Mouse (Mus musculus) intestine, embryonic 15.5 days (tissue): ENCODE measurements around the gene Tsga10ip. TPM values are rescaled to one million over a fixed set of nuclear protein-coding genes. Genes with fewer than 3 reads are reported as not detected.
"Not testable (repeated sequence)": the region's sequence is repeated elsewhere in the genome, so short reads cannot be mapped to it uniquely, and the experiment has no call there.

Experiments used
- ATAC-seq: fragments of 200-750 bp; cut with Nextera tagmentation; 2 replicates; pipeline ENCODE4 v1.8.0; 2017; ENCODE audit warnings: moderate TSS enrichment, moderate library complexity
- H3K27ac ChIP-seq: fragments of 300-500 bp; sonication (generic); 2 replicates; pipeline ENCODE4 v1.5.1; 2015; ENCODE audit warnings: mild to moderate bottlenecking, inconsistent platforms
- H3K27me3 ChIP-seq: fragments of 300-500 bp; sonication (generic); replicated peaks from 2 replicates; pipeline ENCODE4 v1.6.1; 2015; ENCODE audit warnings: inconsistent platforms
- H3K36me3 ChIP-seq: fragments of 300-500 bp; sonication (generic); 2 replicates; pipeline ENCODE4 v1.6.1; 2015; ENCODE audit warnings: inconsistent platforms
- H3K4me1 ChIP-seq: fragments of 300-500 bp; sonication (generic); replicated peaks from 2 replicates; pipeline ENCODE4 v1.6.1; 2015; ENCODE audit warnings: inconsistent platforms
- H3K4me2 ChIP-seq: fragments of 300-500 bp; sonication (generic); replicated peaks from 2 replicates; pipeline ENCODE4 v1.6.1; 2015; ENCODE audit warnings: mild to moderate bottlenecking, inconsistent platforms
- H3K4me3 ChIP-seq: fragments of 300-500 bp; sonication (generic); replicated peaks from 2 replicates; pipeline ENCODE4 v1.5.1; 2015; ENCODE audit warnings: inconsistent platforms
- H3K9ac ChIP-seq: fragments of 300-500 bp; sonication (generic); 2 replicates; pipeline ENCODE4 v1.6.1; 2015; ENCODE audit warnings: inconsistent platforms
- H3K9me3 ChIP-seq: fragments of 300-500 bp; sonication (generic); 2 replicates; pipeline ENCODE4 v1.6.1; 2016; ENCODE audit warnings: inconsistent platforms
- WGBS: fragments of 180-500 bp; shearing (Covaris S2); methylation state at CpG from one replicate; pipeline ENCODE4 v1.1.7; 2015; 5-methylcytosine and 5-hydroxymethylcytosine counted together
- polyA plus RNA-seq: library from polyadenylated mRNA; unstranded; fragments of >200 nt; fragmentation: Nextera tagmentation; extraction: Ambion mirVana; gene quantifications from 2 replicates; pipeline ENCODE4 v1.2.1, GENCODE M21; 2015

Tsga10ip gene
- polyA plus RNA-seq, 1 experiment from 2014 or later, result 4.3 TPM

DNA sequence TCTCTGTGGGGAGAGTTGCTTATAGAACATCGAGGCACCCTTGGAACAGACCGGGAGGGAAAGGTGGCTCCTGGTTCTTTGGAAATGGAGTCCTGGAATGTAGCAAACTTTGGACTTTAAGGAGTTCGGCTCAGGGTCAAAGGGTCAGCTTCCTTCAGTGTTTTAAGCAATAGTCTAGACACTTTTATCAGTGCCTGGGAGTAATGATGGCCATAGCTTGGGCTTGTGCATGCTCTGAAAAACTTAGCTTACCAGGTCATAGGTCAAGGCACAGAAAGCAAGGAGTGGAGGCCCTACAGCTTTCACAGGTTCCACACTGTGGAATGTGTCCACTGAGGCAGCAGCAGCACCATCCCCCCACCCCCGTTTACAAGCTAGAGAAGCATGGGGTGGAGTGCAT is 27.6 kb downstream of the Tsga10ip start:
- no peaks in the 10 kb centered on the region for H3K4me1 ChIP-seq

GRCm38 (mm10) chr19:5374177-5374576 is 28.1 kb downstream of the Tsga10ip start:
- Histone ChIP-seq H3K36me3 (peaks cover 46% of the 10 kb centered on the region), H3K4me2 (no peak overlapping the region), H3K4me1 (no peaks in the 10 kb centered on the region), H3K27me3 (no peaks in the 10 kb centered on the region), H3K27ac (peak overlapping the region; percentile 71), H3K9ac (no peak overlapping the region), H3K9me3 (no peaks in the 10 kb centered on the region), H3K4me3 (no peak overlapping the region)
- 80% methylated on average over 4 of the region's 4 CpGs for WGBS
- ATAC-seq, result peak; percentile 81

More for the DNA sequence above, 27.6 kb downstream of the Tsga10ip start:
- Histone ChIP-seq H3K4me3 (no peak overlapping the region), H3K4me2 (no peak overlapping the region), H3K9ac (no peak overlapping the region), H3K9me3 (no peaks in the 10 kb centered on the region), H3K27ac (peak overlapping the region; percentile 71), H3K36me3 (peaks cover 46% of the 10 kb centered on the region), H3K27me3 (no peaks in the 10 kb centered on the region)
- WGBS, result 51% methylated on average over 4 of the region's 4 CpGs
- ATAC-seq, result peak; percentile 63

DNA sequence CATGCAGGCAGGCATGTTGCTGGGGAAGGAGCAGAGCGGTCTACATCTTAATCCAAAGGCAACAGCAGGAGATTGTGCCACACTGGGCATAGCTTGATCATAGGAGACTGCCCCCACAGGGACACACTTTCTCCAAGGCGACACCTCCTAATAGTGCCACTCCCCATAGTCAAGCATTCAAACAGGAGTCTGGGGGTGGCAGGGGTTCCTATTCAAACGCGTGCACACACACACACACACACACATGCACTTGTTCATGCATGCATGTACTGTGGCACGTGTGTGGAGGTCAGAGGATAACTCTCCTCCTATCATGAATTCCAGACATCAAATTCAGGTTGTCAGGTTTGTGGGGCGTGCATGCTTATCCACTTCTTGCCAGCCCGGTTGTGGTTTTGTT is 29.6 kb downstream of the Tsga10ip start:
- Histone ChIP-seq H3K4me3 (no peak overlapping the region), H3K4me1 (peaks cover 9% of the 10 kb centered on the region), H3K36me3 (peaks cover 38% of the 10 kb centered on the region), H3K4me2 (no peak overlapping the region), H3K27ac (no peak overlapping the region), H3K9me3 (no peaks in the 10 kb centered on the region), H3K9ac (no peak overlapping the region), H3K27me3 (no peaks in the 10 kb centered on the region)
- ATAC-seq, result no peak
- WGBS, result 91% methylated on average over 7 of the region's 7 CpGs

DNA sequence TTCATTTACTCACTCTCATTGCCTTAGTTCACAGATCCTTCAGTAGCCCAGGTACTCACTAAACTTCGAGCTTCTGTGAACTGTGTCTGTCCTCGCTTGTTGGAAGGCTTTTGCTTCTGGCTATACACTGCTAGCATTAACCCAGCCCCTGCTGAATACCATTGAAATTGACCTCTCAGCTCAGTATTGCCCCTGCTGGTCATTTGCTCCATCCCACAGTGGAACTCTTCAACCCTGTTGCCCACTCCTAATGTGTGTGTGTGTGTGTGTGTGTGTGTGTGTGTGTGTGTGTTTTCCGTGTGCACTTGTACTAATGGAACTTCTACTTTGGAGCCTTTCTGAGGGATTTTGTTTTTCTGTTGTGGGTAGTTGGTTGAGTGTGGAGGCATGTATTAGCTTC is 31.4 kb downstream of the Tsga10ip start:
- 82% methylated on average over 3 of the region's 3 CpGs for WGBS
- no peaks in the 10 kb centered on the region for H3K27me3 ChIP-seq
- H3K9me3 ChIP-seq, result no peaks in the 10 kb centered on the region
- no peak overlapping the region for H3K27ac ChIP-seq
- no peak overlapping the region for H3K4me3 ChIP-seq
- H3K4me2 ChIP-seq, result no peak overlapping the region
- H3K9ac ChIP-seq, result no peak overlapping the region
- no peak for ATAC-seq
- H3K36me3 ChIP-seq, result peaks cover 38% of the 10 kb centered on the region
- peaks cover 12% of the 10 kb centered on the region for H3K4me1 ChIP-seq

- Histone ChIP-seq H3K4me2 (peak overlapping the region; percentile 92), H3K36me3 (peaks cover 43% of the 10 kb centered on the region), H3K4me1 (peaks cover 22% of the 10 kb centered on the region), H3K9ac (peak overlapping the region; percentile 76), H3K9me3 (no peaks in the 10 kb centered on the region), H3K27me3 (no peaks in the 10 kb centered on the region), H3K4me3 (peak overlapping the region; percentile 77), H3K27ac (peak overlapping the region; percentile 94)
- 9% methylated on average over 11 of the region's 11 CpGs for WGBS
- no peak for ATAC-seq
Measured at GRCm38 (mm10) chr19:5367455-5367854, 34.9 kb downstream of the Tsga10ip start.

DNA sequence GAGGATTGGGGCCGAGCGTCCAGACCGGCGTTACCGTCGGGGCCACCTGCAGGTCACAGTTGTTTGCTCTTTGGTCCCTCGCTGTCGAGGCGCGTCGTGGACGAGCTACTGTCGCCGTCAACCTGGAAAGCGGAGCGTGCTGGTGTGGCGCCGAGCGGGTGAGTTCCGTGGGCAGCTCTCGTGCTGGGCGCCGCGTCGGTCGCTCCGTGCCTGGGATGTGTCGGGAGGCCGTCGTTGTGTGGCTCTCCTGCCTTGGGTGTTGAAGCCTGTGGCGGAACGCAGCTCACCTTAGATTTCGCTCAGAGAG is 35.3 kb downstream of the Tsga10ip start, which contains the start of gene Banf1:
Banf1 (minus strand) TSS at position 116 of the 307 bp plus-strand sequence.
- H3K9me3 ChIP-seq, result no peaks in the 10 kb centered on the region

GRCm38 (mm10) chr19:5366175-5367052 is 35.9 kb downstream of the Tsga10ip start, which contains the start of gene Eif1ad:
TSS of gene Eif1ad (plus strand) at chr19:5366741.
- WGBS, result under 1% methylated on average over 77 of the region's 92 CpGs
- Histone ChIP-seq H3K27me3 (no peaks in the 10 kb centered on the region), H3K4me3 (peak within 1 kb of the TSS; percentile 77), H3K36me3 (peaks cover 41% of the 10 kb centered on the region), H3K9me3 (no peaks in the 10 kb centered on the region), H3K4me2 (peak within 1 kb of the TSS; percentile 92), H3K4me1 (peaks cover 22% of the 10 kb centered on the region), H3K9ac (peak within 1 kb of the TSS; percentile 76), H3K27ac (peak within 1 kb of the TSS; percentile 94)
- ATAC-seq, result peak; percentile 97

More for the DNA sequence above, 35.3 kb downstream of the Tsga10ip start, which contains the start of gene Banf1:
- peaks cover 22% of the 10 kb centered on the region for H3K4me1 ChIP-seq
- peak within 1 kb of the TSS; percentile 77 for H3K4me3 ChIP-seq
- WGBS, result under 1% methylated on average over 33 of the region's 33 CpGs
- ATAC-seq, result no peak; the same call in 1 of the 2 replicates
- no peaks in the 10 kb centered on the region for H3K27me3 ChIP-seq
- peak within 1 kb of the TSS; percentile 92 for H3K4me2 ChIP-seq
- H3K27ac ChIP-seq, result peak within 1 kb of the TSS; percentile 94
- H3K36me3 ChIP-seq, result peaks cover 41% of the 10 kb centered on the region
- H3K9ac ChIP-seq, result peak within 1 kb of the TSS; percentile 76

- Histone ChIP-seq H3K36me3 (peaks cover 37% of the 10 kb centered on the region), H3K4me2 (peak overlapping the region; percentile 92), H3K27ac (peak overlapping the region; percentile 94), H3K9ac (peak overlapping the region; percentile 76), H3K4me3 (peak overlapping the region; percentile 77), H3K27me3 (no peaks in the 10 kb centered on the region), H3K9me3 (no peaks in the 10 kb centered on the region), H3K4me1 (peaks cover 22% of the 10 kb centered on the region)
- ATAC-seq, result no peak
- 15% methylated on average over 11 of the region's 11 CpGs for WGBS
Measured at GRCm38 (mm10) chr19:5365751-5366150, 36.6 kb downstream of the Tsga10ip start.

DNA sequence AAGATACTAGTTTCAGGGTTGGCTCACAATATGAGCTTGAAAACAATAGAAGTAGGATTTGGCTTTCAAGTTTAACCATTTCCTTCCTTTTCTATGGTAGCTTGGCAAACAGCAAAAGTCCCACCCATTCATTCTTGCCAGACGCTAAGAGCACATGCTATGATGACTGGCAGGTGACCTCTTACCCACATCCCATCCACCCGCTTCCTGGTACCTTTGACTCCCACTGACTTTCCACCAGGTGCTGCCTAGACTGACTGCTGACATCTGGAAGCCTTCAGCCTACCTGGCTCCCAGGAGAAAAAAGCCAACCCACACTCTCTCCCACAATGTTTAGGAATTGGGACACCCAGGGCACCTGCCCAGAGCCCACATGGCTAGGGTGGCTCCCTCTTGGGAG is 38.2 kb downstream of the Tsga10ip start:
- no peaks in the 10 kb centered on the region for H3K9me3 ChIP-seq

GRCm38 (mm10) chr19:5362186-5362585 is 40.1 kb downstream of the Tsga10ip start:
- Histone ChIP-seq H3K27ac (no peak overlapping the region), H3K9me3 (no peaks in the 10 kb centered on the region), H3K4me1 (peaks cover 11% of the 10 kb centered on the region), H3K27me3 (no peaks in the 10 kb centered on the region), H3K9ac (no peak overlapping the region), H3K36me3 (peaks cover 16% of the 10 kb centered on the region), H3K4me3 (no peak overlapping the region), H3K4me2 (no peak overlapping the region)
- no peak for ATAC-seq
- 84% methylated on average over 2 of the region's 2 CpGs for WGBS

More for the DNA sequence above, 38.2 kb downstream of the Tsga10ip start:
- Histone ChIP-seq H3K27me3 (no peaks in the 10 kb centered on the region), H3K4me2 (no peak overlapping the region), H3K4me1 (peaks cover 22% of the 10 kb centered on the region), H3K9ac (no peak overlapping the region), H3K36me3 (peaks cover 21% of the 10 kb centered on the region), H3K27ac (no peak overlapping the region), H3K4me3 (no peak overlapping the region)
- ATAC-seq, result no peak
- WGBS, result 71% methylated on average over 2 of the region's 2 CpGs

DNA sequence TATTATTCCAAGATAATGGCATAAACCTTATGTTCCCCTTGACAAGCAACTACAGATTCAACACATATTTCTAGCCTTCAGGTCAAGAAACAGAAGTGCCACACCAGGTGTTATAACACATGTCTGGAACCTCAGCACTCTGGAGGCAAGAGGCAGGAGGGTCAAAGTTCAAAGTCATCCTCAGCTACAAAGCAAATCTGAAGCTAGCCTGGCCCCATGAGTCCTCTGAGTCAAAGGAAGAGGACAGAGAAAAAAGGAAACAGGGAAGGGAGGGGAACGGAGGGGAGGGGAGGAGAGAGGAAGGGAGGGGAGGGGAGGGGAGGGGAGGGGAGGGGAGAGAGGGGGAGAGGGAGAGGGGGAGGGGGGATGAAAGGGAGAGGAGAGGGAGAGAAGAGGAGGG is 46.2 kb downstream of the Tsga10ip start:
- no CpG with 5 or more reads among the region's 1 CpGs for WGBS
- Histone ChIP-seq H3K27ac (peak overlapping the region; percentile 40; the same call in 1 of the 2 replicates), H3K36me3 (no peaks in the 10 kb centered on the region), H3K27me3 (no peaks in the 10 kb centered on the region), H3K4me3 (no peak overlapping the region), H3K9ac (no peak overlapping the region), H3K4me1 (no peaks in the 10 kb centered on the region), H3K4me2 (no peak overlapping the region), H3K9me3 (no peaks in the 10 kb centered on the region)
- ATAC-seq, result peak; percentile 73

DNA sequence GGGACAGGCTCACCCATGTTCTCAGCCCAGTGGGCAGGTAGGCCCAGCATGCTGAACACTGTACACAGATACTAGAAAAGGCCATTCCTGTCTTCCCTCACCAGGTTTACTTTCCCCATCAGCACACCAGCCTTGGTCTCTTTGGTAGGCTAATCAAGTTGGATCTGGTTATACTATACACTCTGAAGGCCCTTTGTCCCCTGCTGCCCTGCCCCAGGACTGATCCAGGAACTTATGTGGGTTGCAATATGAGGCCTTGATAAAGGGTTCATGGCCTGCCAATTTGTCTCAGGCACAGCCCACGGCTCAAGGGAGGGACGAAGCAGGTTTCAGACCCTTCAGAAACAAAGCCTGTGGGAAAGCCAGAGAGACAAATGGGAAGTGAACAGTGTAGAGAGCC is 48.7 kb downstream of the Tsga10ip start:
- peaks cover 4% of the 10 kb centered on the region; the same call in 1 of the 2 replicates for H3K4me1 ChIP-seq
- no peaks in the 10 kb centered on the region for H3K36me3 ChIP-seq
- ATAC-seq, result peak; percentile 57
- no peak overlapping the region for H3K27ac ChIP-seq
- 59% methylated on average over 2 of the region's 2 CpGs for WGBS
- no peaks in the 10 kb centered on the region for H3K9me3 ChIP-seq
- H3K27me3 ChIP-seq, result no peaks in the 10 kb centered on the region
- no peak overlapping the region for H3K4me3 ChIP-seq
- no peak overlapping the region for H3K9ac ChIP-seq
- H3K4me2 ChIP-seq, result no peak overlapping the region

- not testable (repeated sequence) for H3K27me3 ChIP-seq, H3K27ac ChIP-seq, H3K9me3 ChIP-seq, H3K36me3 ChIP-seq, ATAC-seq, H3K4me1 ChIP-seq
- Histone ChIP-seq H3K4me3 (peak within 1 kb of the TSS; percentile 40), H3K4me2 (peak within 1 kb of the TSS; percentile 74), H3K9ac (peak within 1 kb of the TSS; percentile 49)
- WGBS, result 60% methylated on average over 6 of the region's 6 CpGs
Measured at GRCm38 (mm10) chr19:5349502-5349873, 52.8 kb downstream of the Tsga10ip start, which contains the start of gene Cst6. TSS of gene Cst6 (minus strand) at chr19:5349574.
